Mouse (Mus musculus) erythroblast, adult 5-6 weeks (primary cell): ENCODE measurements around the gene Plpp1. TPM values are rescaled to one million over a fixed set of nuclear protein-coding genes. Genes with fewer than 3 reads are reported as not detected.

Experiments
- ATAC-seq: replicated peaks from 2 replicates; pipeline ENCODE4 v1.8.0; 2016; ENCODE audit warnings: moderate number of reproducible peaks, mild to moderate bottlenecking, moderate TSS enrichment, inconsistent platforms; ENCODE audit not compliant: poor library complexity, low FRiP score, severe bottlenecking
- total RNA-seq, 2 experiments: library from RNA; stranded (forward) in 1 of 2; stranded (reverse) in 1 of 2; fragments of 150-400 nt in 1 of 2; fragments of 200-764, 138-1000 nt in 1 of 2; gene quantifications; 2 replicates each; pipeline versions ENCODE4 v1.2.3 to v1.2.4; 2015 to 2017; ENCODE audit warnings: low replicate concordance in 2 of 2

The Plpp1 gene
- total RNA-seq, 2 experiments from 2014 or later = 68.1 to 96.3 TPM

DNA sequence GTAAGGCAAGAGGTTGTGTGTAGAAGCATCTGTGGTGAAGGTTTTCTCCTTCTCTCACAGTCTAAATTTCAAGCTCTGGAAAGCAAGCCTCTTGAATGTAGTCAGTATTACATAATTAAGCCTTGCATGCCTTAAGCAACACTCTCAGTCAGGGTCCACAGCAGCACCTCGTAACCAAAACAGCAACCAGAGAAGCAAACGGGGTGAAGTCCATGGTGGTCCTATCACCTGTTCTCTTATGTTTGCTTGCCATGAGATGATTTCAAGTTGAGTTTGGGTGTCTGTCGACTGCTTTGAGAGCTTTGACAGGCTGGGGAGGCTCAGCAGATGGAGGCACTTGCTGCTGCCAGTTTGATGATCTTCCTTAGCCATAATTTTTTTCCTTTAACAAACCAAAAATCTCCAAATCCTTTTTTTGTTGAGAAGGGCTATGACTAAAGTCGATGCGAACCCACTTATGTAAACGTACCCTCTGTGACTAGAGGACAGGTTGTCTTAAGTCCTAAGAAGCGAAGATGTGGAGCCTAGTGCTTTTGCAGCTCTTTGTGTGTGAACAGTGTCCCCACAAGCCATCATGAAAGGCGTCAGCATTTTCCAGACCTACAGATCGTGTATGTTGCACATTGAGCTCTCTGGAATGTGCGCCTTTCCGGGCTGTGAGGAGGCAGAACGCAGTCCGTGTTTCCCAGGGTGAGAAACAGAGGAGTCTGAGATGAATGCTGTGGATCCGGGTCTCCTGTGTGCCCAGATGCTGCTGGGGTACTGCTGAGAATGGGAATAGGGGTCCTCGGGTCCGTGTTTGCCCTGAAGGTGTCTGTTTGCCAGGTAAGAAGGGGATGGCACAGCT, 39.9 kb downstream of the Plpp1 start:
- no peak for ATAC-seq

DNA sequence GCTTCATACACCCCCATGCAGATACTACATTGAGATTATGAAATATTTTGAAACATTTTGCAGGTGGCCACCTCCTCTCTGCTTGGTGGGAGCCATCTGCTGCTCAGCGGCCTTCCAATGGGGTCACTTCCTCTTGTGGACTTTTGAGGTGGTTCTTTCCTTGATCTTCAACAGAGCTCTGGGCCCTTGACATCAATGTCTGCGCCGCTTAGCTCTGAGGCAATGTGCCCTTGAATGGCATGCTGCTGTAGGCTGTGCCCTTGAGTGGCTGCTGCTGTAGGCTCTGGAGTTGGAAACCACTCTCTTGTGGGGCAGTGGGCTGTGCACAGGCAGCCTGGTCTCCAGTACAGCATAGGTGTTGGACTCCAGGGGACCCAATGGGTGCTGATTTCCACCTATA, 45.3 kb downstream of the Plpp1 start:
- no peak for ATAC-seq

DNA sequence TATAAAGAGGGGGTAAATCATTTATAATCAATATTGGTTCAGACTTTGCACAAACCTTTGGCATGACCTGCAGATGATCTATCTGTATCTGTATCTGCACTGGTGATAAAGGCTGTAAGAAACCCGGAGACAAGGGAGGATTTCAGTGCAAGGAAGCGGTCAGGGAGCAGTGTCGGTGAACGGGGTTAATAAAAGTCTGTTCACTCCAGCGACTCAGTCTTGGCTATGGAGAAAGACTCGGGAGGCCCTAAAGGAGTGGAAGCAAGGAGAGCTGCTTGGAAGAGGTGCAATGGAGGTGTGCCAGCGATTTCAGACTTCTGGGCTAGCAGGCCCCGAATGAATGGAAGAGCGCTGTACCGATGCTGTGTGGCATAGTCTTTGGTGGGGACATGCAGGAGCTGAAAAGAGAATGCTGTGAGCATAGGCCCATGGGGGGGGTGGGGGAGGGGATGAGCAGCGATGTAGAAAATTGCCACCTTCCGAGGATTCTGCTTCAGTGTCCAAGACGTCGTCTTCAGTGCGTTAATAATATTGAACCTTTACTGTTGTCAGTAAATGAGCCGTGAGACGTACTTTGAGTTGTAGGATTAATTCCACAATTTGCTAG, 53.2 kb downstream of the Plpp1 start:
- no peak for ATAC-seq

DNA sequence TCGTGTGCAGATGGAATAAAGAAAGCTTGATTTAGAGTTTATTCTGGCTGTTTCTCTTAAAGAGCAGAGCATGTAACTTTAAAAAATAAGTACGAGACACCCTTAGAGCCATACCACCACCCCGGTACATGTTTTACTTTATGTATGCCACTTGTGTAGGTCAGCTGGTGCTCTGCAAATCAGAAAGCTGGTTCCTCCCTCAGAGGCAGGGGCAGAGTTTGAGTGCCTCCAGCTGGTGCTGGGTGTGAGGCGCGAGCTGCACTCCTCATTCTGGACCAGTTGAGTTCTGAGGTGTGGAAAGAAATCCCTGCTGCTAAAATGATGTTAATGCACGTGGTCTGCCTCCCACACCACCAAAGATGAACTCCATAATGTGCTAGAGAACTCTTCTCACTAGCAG, 53.8 kb downstream of the Plpp1 start:
- no peak for ATAC-seq

DNA sequence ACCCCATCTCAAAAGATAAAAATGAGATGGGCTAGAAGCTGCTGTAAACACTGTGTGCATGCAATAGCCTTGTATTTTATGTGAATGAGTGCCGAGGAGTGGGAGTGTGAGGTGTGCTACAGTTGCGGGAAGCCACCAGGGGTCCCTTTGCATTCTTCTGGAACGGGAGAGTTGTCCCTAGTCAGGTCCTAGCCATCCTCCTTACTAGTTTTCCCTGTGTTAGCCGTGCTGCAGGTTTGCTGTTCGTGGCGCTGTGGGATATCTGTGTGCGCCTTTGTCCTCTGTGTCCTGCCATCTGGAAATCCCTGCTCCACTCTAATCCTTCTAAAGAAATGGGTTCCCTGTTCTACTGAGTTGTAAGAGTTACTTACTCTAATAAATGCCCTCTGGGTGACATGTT, 57.3 kb downstream of the Plpp1 start:
- no peak for ATAC-seq

DNA sequence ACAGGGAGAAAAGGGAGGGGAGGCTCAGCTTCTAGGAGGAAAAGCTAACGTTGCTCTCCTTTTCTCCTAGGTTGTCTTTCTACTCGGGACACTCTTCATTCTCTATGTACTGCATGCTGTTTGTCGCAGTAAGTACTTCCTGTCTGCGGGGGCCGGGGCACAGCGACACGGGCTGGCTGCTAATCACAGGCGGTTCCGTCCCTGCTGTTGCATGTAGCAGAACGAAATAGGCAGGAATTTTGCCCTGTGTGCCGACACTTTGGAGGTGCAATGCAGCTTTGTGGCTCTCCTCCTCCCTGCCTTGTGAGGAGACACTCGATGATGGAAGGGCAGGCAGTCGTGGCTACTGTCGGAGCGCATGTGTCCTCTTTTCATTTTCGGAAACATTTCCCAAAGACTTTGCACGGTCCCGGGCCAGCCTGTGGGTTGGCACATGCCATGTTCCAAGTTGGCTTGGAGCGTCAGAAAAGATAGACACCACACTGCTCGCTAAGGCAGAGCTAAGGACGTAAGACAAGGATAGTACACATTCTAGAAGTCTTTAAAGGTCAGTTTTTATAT, 59.1 kb downstream of the Plpp1 start:
- ATAC-seq = no peak

DNA sequence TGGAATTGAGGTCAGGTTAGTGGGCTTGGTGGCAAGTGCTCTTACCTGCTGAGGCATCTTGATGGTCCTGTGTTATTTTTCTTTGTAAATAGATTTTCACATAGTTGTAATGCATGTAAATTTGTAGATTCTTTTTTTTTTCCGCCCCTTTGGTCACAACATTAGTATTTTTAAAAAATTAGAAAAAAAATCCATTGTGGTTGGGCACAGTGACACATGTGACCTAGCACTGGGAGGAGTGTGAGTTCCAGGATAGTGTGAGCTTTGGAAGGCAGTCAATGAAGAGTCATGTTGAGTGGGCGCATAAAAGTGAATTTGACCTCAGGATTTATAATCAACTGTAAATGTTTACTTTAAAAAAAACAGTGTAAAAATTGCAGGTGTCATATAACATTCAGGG, 59.8 kb downstream of the Plpp1 start:
- ATAC-seq = no peak

DNA sequence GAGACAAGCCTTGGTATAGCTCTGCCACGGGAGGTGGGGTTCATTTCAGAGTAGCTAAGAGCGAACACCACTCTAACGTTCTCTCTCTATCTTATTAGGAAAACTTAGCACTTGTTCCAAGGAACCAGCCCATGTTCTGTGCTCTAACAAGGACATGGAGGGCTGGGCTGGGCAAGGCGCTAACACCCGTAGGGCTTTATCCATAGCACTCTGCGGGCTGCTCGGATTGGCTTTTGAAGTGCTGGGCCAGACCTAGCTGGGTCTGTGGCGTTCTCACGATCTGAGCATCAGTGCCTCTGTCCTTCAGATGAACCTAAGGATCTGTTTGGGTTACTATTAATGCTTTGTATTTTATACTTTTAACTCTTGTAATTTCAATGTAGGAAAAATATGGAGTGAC, 60.3 kb downstream of the Plpp1 start:
- ATAC-seq = no peak

DNA sequence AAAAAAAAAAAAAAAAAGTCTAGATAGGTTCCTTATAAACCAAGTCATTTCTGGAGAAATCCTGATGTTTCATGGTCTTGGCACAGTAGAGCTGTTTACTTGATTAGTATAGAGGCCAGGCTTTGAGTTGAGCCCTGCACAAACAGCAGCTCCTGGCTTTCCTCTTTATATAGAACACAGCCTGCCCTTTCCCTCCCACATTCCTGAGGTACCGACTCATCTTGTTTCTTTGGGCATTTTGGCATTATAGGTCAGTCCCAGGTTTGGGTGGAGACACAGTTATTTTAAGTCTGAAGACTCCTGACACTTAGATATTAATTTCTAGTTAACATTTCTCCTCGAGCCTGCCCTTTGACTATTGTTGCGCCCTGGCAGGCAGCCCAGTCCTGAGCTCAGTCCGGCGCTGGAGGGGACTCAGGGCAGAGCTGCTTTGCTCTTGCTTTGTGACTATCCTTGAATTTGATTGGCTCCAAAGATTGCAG, 61.3 kb downstream of the Plpp1 start:
- ATAC-seq = no peak

DNA sequence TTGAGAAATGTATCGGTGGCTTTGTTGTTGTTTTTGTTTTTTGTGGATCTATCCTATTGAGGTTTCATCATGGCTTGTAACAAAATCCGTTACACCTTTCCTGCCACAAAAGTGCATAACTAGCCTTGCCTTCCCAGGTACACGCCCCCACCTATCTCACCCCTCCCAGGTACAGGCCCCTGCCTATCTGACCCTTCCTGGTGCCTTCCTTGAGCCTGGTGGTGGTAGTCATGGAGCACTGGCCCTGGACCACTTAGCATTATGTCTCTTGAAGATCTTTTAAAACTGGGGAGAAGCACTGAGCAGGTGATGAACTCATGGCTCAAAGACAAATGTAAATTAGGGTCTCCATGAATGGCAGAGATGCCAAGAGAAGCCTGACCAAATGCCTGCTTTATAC, 61.8 kb downstream of the Plpp1 start:
- ATAC-seq = no peak

DNA sequence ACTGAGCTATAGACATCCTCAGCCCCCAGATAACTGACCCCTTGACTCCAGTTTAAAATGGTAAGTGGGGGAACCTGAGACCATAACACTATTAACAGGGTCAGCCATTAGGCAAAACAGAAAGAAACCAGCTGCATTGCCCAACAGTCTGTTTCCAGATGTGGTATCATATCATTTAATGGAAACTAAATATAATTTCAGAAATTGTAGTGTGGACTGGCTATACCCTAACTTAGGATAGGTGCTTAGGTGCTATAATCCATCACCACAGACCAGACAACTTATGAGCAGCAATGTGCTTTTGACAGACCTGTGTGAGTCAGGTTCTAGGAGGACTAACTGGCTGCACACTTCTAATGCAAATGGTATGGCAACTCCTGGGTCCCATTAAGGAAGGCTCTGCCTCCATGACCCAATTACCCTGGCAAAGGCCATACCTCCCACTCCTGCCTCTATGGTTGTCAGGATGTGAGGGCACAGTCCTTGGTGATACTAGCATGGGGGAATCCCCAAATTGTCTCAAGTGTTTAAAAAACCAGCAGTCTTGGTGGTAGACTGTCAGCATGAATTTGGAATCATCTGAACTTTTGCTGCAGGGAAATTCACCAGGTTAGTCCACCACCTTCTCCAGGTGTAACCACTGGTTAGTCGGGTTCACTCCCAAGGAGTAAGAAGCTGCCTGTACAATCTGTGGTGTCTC, 62.5 kb downstream of the Plpp1 start:
- ATAC-seq = no peak

DNA sequence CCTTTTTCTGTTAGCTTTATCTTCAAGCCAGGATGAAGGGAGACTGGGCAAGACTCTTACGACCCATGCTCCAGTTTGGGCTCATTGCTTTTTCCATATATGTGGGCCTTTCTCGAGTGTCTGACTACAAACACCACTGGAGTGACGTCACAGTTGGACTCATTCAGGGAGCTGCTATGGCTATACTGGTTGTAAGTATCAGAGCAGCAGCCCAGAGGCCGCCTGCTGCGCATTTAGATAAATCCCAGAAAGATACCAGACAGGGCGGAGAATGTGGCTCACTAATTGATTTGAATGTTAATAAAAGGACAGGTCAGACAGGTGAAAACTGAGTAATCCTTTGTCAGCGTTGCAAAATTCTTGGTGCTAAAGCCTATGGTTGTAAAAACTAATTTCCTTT, 66.2 kb downstream of the Plpp1 start:
- peak; percentile 74 for ATAC-seq

DNA sequence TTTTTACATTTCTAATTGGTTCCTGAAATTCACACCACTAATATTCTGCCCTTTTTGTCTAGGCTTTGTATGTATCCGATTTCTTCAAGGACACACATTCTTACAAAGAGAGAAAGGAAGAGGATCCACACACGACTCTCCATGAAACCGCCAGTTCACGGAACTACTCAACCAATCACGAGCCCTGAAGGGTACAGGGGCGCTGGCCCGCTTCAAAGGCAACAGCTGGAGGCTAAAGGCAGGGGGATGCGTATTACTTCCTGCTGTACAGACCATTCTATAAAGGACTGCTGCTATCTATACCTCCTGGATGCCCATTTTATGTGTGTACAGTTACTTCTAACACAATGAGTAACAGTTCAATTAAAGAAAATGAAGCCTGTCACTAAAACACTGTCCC, 66.8 kb downstream of the Plpp1 start:
- no peak for ATAC-seq

DNA sequence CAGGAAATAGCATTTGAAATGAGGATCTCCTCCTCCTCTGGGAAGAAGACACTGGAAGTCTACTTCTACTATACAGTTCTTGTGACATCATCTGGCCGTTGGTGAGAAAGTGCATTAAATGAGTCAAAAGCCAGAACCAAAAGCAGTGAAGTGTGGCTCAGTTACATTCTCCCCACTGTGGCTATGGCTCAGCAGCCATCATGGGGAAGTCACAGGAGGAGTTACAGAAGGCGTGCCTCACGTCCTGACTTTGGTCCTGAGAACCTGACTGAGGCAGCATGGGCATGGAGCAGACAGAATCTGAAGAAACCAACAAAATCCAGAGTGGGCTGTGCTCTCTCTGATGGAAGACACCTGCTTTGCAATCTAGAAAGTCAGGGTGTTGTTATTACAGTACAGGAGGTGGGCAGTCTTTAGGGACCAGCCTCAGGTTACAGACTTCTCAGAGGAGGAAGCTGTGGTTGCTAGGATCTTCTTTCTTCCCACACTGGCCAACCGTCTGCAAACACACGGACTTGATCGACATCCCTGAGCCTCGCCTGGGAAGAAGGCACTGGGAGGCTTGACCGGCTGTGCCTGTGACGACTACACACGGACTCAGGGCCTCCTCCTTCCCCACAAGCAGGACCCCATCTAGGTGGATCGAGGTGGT, 69.6 kb downstream of the Plpp1 start:
- ATAC-seq = no peak

DNA sequence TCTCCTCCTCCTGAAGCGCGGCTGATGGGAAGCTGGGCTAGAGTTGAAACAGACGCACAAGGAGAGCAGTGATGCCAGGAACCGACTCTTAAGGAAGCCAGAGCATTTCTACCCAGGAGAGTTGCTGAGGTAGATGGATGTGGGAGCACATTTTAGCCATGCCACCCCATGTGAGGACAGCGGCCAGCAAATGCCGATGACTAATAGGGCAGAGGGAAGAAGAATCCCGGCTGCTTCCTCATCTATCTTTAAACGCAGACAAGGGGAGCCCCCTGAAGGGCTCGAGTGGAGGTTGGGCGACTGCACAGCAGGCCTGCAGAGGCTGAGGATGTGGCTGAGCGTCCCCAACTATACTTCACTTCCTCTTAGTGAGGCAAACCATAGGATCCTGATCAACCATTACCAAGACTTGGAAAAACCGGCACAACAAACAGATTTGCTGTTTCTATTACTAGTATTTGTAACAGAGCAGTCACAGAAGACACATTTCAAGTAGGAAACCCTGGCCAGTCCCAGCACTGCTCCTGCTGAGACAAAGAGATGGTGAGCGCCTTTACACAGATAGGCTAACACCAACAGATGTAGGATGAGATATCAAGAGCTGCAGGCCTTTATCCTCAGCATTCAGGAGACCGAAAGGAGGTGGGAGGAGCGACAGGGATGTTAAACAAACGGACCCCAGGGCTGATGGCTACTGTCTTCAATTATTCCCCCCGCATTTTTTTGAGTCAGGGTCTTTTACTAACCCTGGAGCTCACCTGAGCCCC, 71.1 kb downstream of the Plpp1 start:
- no peak for ATAC-seq

DNA sequence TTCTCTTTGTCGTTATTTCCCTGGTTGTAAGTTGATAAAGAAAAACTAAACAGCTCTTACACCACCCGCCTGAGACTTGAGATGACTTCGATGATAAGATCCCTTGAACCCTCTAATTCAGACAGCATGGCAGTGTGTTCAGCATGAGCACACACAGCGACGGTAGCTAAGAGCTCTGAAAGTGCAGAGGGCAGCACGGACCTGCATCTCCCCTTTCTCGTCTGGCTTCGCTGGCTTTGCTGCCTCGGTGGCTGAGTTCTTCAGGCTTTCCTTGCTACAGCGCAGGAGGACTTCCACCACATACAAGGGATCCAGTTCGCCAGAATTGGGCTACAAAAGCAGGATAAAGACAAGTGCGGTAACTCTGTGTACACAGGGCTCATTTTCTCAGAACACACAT, 86.6 kb downstream of the Plpp1 start:
- no peak for ATAC-seq

DNA sequence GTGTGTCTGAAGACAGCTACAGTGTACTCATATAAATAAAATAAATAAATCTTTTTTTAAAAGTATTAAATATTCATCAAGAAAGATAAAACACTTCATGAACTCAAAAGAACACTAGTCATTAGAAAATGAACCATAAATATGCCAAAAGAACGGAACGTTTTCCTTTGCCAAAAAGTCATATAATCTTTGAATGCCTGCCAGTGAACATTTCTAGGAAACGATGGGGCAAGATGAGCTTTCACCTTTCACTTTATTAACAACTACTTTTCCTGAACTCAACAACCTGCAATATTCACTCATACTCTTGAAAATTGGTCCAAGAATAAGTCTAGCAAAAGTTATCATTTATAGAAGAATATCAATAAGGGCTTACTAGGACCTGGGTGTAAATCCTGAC, 101.6 kb downstream of the Plpp1 start:
- ATAC-seq = no peak

DNA sequence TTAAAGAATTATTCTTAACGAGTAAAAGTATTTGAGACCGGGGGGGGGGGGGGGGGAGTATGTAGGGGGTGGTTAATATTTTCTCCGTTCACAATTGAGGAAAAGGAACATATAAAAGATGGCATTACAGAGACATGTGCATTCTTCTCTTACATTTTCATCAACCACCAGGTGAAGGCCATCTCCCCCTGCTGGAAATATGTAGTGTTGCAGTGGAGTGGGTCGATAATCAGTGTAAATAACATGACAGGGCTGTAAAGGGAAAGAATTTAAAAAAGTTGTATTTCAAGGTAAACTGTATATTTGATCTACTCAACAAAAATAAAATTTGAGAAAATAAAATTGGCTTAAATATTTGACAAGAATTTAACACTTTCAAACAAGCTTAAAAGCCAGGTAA, 109.1 kb downstream of the Plpp1 start:
- ATAC-seq = peak; percentile 92

DNA sequence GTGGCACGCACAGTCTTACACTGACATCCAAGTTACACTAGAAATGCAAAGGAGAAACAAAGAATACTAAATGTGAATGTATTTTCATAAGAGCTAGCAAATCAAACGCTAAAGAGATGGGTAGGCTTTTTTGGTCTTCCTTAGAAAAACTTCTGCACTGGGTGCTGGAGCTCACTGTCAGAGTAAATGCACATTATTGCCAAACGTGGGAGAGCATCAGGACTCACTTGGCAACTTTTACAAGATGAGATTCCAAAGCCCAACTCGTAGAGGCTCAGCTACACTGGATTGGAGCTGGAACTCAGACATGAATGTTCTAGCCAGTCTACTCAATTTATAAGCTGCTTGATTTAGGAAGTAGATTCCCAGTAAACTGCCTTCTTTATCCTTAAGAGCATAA, 109.8 kb downstream of the Plpp1 start:
- ATAC-seq = 0 out of 2 replicates have a peak, but pooled peaks have one; percentile 32
